Mouse (Mus musculus) intestine, embryonic 15.5 days (tissue): ENCODE data around the gene Mbtd1. TPM values are rescaled to one million over a fixed set of nuclear protein-coding genes. Genes with fewer than 3 reads are reported as not detected.
A peak's percentile ranks its signal among the peaks of the same experiment; 100 is the strongest.
"Not testable (repeated sequence)": the region's sequence is repeated elsewhere in the genome, so short reads cannot be mapped to it uniquely, and the experiment has no call there.

ENCODE experiments used
- ATAC-seq: fragments of 200-750 bp; cut with Nextera tagmentation; 2 replicates; pipeline ENCODE4 v1.8.0; 2017; ENCODE audit warnings: moderate TSS enrichment, moderate library complexity
- H3K27ac ChIP-seq: fragments of 300-500 bp; sonication (generic); 2 replicates; pipeline ENCODE4 v1.5.1; 2015; ENCODE audit warnings: mild to moderate bottlenecking, inconsistent platforms
- H3K27me3 ChIP-seq: fragments of 300-500 bp; sonication (generic); replicated peaks from 2 replicates; pipeline ENCODE4 v1.6.1; 2015; ENCODE audit warnings: inconsistent platforms
- H3K36me3 ChIP-seq: fragments of 300-500 bp; sonication (generic); 2 replicates; pipeline ENCODE4 v1.6.1; 2015; ENCODE audit warnings: inconsistent platforms
- H3K4me1 ChIP-seq: fragments of 300-500 bp; sonication (generic); replicated peaks from 2 replicates; pipeline ENCODE4 v1.6.1; 2015; ENCODE audit warnings: inconsistent platforms
- H3K4me2 ChIP-seq: fragments of 300-500 bp; sonication (generic); replicated peaks from 2 replicates; pipeline ENCODE4 v1.6.1; 2015; ENCODE audit warnings: mild to moderate bottlenecking, inconsistent platforms
- H3K4me3 ChIP-seq: fragments of 300-500 bp; sonication (generic); replicated peaks from 2 replicates; pipeline ENCODE4 v1.5.1; 2015; ENCODE audit warnings: inconsistent platforms
- H3K9ac ChIP-seq: fragments of 300-500 bp; sonication (generic); 2 replicates; pipeline ENCODE4 v1.6.1; 2015; ENCODE audit warnings: inconsistent platforms
- H3K9me3 ChIP-seq: fragments of 300-500 bp; sonication (generic); 2 replicates; pipeline ENCODE4 v1.6.1; 2016; ENCODE audit warnings: inconsistent platforms
- WGBS: fragments of 180-500 bp; shearing (Covaris S2); methylation state at CpG from one replicate; pipeline ENCODE4 v1.1.7; 2015; 5-methylcytosine and 5-hydroxymethylcytosine counted together
- polyA plus RNA-seq: library from polyadenylated mRNA; unstranded; fragments of >200 nt; fragmentation: Nextera tagmentation; extraction: Ambion mirVana; gene quantifications from 2 replicates; pipeline ENCODE4 v1.2.1, GENCODE M21; 2015

The Mbtd1 gene
- polyA plus RNA-seq, 1 experiment from 2014 or later: 24.2 TPM

DNA sequence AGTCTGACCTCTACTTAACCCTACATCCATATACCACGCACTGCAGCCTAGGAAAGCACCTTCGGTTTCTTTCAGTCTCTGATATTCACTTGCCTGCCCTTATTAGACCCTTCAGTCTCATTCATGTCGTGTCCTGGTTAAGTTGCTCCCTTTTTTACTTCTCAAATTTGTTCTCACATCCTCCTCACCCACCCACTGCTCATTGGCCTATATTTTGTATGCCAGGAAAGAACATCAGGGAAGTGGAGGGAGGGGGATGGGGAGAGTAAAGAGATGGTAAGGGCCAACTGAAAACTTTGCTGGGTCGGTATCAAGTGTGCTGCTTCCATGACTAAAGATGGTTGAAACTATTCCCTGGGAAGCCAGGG is 1.4 kb downstream of the Mbtd1 start:
- Histone ChIP-seq H3K9me3 (no peaks in the 10 kb centered on the region), H3K4me1 (peaks cover 10% of the 10 kb centered on the region), H3K27me3 (no peaks in the 10 kb centered on the region), H3K9ac (peak overlapping the region; percentile 93), H3K4me3 (peak overlapping the region; percentile 96), H3K4me2 (peak overlapping the region; percentile 86), H3K27ac (peak overlapping the region; percentile 93; the same call in 1 of the 2 replicates), H3K36me3 (no peaks in the 10 kb centered on the region)
- WGBS: 2% methylated on average over 4 of the region's 4 CpGs
- no peak for ATAC-seq

DNA sequence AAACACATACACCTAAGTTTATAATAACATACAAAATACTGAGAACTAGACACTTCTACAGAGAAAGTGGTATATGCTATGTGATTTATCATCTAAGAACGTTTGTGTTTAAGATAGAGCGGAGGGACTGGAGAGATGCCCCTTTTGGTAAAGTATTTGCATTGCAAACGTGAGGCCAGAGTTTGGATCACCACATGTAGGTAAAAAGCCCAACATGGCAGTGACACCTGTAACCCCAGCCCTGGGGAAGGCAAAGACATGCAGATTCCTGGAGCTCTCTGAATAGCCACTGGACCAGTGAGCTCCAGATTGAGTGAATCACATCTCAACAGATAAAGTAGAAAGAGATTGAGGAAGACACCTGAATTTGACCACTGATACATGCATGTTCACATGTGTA is 12.1 kb downstream of the Mbtd1 start:
- Histone ChIP-seq H3K4me1 (no peaks in the 10 kb centered on the region), H3K36me3 (0 out of 2 replicates have a peak, but pooled peaks cover 6% of the 10 kb centered on the region), H3K9ac (no peak overlapping the region), H3K4me3 (no peak overlapping the region), H3K4me2 (no peak overlapping the region), H3K27ac (no peak overlapping the region), H3K27me3 (no peaks in the 10 kb centered on the region), H3K9me3 (no peaks in the 10 kb centered on the region)
- 68% methylated on average over 3 of the region's 3 CpGs for WGBS
- ATAC-seq: no peak

GRCm38 (mm10) chr11:93906834-93907233 is 21.2 kb downstream of the Mbtd1 start:
- Histone ChIP-seq H3K4me1 (no peaks in the 10 kb centered on the region), H3K27me3 (no peaks in the 10 kb centered on the region), H3K4me3 (no peak overlapping the region), H3K9ac (no peak overlapping the region), H3K4me2 (no peak overlapping the region), H3K36me3 (peaks cover 5% of the 10 kb centered on the region; the same call in 1 of the 2 replicates), H3K27ac (no peak overlapping the region), H3K9me3 (no peaks in the 10 kb centered on the region)
- no peak for ATAC-seq
- 88% methylated on average over 4 of the region's 4 CpGs for WGBS

GRCm38 (mm10) chr11:93907839-93908238 is 22.2 kb downstream of the Mbtd1 start:
- Histone ChIP-seq H3K36me3 (peaks cover 5% of the 10 kb centered on the region; the same call in 1 of the 2 replicates), H3K27ac (no peak overlapping the region), H3K27me3 (no peaks in the 10 kb centered on the region), H3K9me3 (no peaks in the 10 kb centered on the region), H3K4me3 (no peak overlapping the region), H3K4me2 (no peak overlapping the region), H3K9ac (no peak overlapping the region), H3K4me1 (no peaks in the 10 kb centered on the region)
- 67% methylated on average over 3 of the region's 3 CpGs for WGBS
- no peak for ATAC-seq

DNA sequence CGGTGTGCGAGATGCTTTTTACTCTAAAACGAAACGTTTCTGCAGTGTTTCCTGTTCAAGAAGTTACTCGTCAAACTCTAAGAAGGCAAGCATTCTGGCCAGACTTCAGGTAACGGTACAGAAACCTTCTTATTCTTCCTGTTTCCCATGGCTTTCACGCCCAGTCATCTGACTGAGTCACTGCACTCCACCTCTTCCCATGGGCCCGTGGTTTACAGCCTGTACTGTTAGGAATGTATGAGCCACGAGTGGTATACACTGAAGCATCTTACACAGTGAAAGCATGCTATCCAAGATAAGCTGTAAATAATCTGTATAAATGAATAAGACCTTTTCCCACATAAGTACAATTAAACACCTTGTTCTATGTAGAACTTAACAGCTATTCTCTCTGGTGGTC is 23.2 kb downstream of the Mbtd1 start:
- H3K27ac ChIP-seq: no peak overlapping the region
- H3K4me3 ChIP-seq: no peak overlapping the region
- no peaks in the 10 kb centered on the region for H3K4me1 ChIP-seq
- H3K27me3 ChIP-seq: no peaks in the 10 kb centered on the region
- H3K36me3 ChIP-seq: peaks cover 8% of the 10 kb centered on the region; the same call in 1 of the 2 replicates
- no peak overlapping the region for H3K9ac ChIP-seq
- WGBS: 83% methylated on average over 9 of the region's 9 CpGs
- no peak for ATAC-seq
- H3K4me2 ChIP-seq: no peak overlapping the region
- H3K9me3 ChIP-seq: no peaks in the 10 kb centered on the region

GRCm38 (mm10) chr11:93911603-93912002 is 26.0 kb downstream of the Mbtd1 start:
- Histone ChIP-seq H3K9me3 (no peaks in the 10 kb centered on the region), H3K27ac (no peak overlapping the region), H3K9ac (no peak overlapping the region), H3K4me1 (no peaks in the 10 kb centered on the region), H3K27me3 (no peaks in the 10 kb centered on the region), H3K36me3 (peaks cover 8% of the 10 kb centered on the region; the same call in 1 of the 2 replicates), H3K4me2 (no peak overlapping the region), H3K4me3 (no peak overlapping the region)
- ATAC-seq: no peak
- 90% methylated on average over 3 of the region's 3 CpGs for WGBS

DNA sequence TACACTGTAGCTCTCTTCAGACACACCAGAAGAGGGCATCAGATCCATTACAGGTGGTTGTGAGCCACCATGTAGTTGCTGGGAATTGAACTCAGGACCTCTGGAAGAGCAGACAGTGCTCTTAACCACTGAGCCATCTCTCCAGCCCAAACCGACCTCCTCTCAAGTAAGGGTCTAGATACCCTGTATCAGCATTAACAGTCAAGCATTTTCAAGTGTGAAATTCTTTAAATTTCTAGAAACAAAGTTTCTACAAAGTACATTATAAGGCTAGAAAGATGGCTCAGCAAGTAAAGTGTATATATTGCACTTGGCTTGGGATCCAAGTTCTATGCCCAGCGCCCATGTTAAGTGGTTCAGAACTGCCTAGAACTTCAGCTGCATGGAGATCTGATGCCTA is 29.4 kb downstream of the Mbtd1 start:
- not testable (repeated sequence) for H3K4me3 ChIP-seq, H3K4me1 ChIP-seq, H3K9ac ChIP-seq, ATAC-seq, H3K9me3 ChIP-seq, H3K27me3 ChIP-seq, H3K4me2 ChIP-seq, H3K27ac ChIP-seq
- peaks cover 14% of the 10 kb centered on the region for H3K36me3 ChIP-seq
- WGBS: 100% methylated on average over 2 of the region's 2 CpGs

DNA sequence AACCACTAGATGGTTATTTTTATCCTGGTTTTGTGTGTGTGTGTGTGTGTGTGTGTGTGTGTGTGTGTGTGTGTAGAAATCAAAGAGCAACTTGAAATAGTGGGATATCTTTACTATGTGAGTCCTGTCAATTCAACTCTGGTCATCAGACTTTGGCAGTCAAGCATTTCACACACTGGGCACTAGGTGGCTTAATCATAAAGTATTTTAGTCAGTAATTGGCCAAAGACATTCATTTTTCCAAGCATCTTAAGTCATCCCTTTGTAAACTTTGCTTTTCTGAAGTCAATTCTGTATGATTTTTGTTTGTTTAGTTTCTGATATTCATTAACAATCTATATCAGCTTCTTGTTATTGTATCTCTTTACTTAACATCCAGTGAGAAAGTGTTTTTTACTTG is 43.5 kb downstream of the Mbtd1 start:
- Histone ChIP-seq H3K27me3 (no peaks in the 10 kb centered on the region), H3K27ac (no peak overlapping the region), H3K4me2 (no peak overlapping the region), H3K9ac (no peak overlapping the region), H3K9me3 (no peaks in the 10 kb centered on the region), H3K4me1 (no peaks in the 10 kb centered on the region), H3K36me3 (peaks cover 9% of the 10 kb centered on the region; the same call in 1 of the 2 replicates), H3K4me3 (no peak overlapping the region)
- ATAC-seq: no peak

- no peak overlapping the region for H3K4me3 ChIP-seq
- ATAC-seq: peak; percentile 75; the same call in 1 of the 2 replicates
- no peak overlapping the region for H3K27ac ChIP-seq
- WGBS: 55% methylated on average over 2 of the region's 2 CpGs
- H3K36me3 ChIP-seq: peaks cover 7% of the 10 kb centered on the region; the same call in 1 of the 2 replicates
- no peak overlapping the region for H3K4me2 ChIP-seq
- H3K9me3 ChIP-seq: no peaks in the 10 kb centered on the region
- H3K27me3 ChIP-seq: no peaks in the 10 kb centered on the region
- H3K4me1 ChIP-seq: no peaks in the 10 kb centered on the region
- no peak overlapping the region for H3K9ac ChIP-seq
These were observed 55.3 kb downstream of the Mbtd1 start for GRCm38 (mm10) chr11:93940906-93941305.

- ATAC-seq: no peak
- peaks cover 17% of the 10 kb centered on the region for H3K36me3 ChIP-seq
- 76% methylated on average over 3 of the region's 3 CpGs for WGBS
- H3K27me3 ChIP-seq: no peaks in the 10 kb centered on the region
- no peak overlapping the region for H3K4me2 ChIP-seq
- H3K9me3 ChIP-seq: no peaks in the 10 kb centered on the region
- H3K4me3 ChIP-seq: no peak overlapping the region
- H3K27ac ChIP-seq: no peak overlapping the region
- H3K4me1 ChIP-seq: no peaks in the 10 kb centered on the region
- no peak overlapping the region for H3K9ac ChIP-seq
These were observed 59.3 kb downstream of the Mbtd1 start for GRCm38 (mm10) chr11:93944986-93945385.

- 83% methylated on average over 9 of the region's 9 CpGs for WGBS
- Histone ChIP-seq H3K4me3 (no peak overlapping the region), H3K36me3 (peaks cover 22% of the 10 kb centered on the region), H3K4me2 (no peak overlapping the region), H3K27me3 (no peaks in the 10 kb centered on the region), H3K9ac (no peak overlapping the region), H3K4me1 (peaks cover 12% of the 10 kb centered on the region), H3K9me3 (no peaks in the 10 kb centered on the region), H3K27ac (no peak overlapping the region)
- no peak for ATAC-seq
These were observed 63.4 kb downstream of the Mbtd1 start for GRCm38 (mm10) chr11:93948887-93949567.

DNA sequence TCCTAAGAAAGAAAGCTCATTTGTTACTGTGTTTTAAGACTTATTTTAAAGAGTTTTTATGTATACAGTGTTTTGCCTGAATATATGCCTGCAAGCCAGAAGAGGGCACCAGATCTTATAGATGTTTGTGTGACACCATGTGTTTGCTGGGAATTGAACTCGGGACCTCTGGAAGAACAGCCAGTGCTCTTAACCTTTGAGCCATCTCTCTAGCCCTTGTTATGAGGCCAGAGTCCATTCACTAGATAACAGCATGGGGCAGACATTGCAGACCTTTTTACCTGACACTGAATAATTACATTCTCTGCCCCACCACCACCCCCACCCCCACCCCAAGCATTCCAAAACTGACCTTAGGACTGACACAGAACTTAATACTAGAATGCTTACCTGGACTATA is 64.4 kb downstream of the Mbtd1 start:
- H3K9me3 ChIP-seq: no peaks in the 10 kb centered on the region
- no peak overlapping the region for H3K4me2 ChIP-seq
- H3K4me1 ChIP-seq: peaks cover 14% of the 10 kb centered on the region
- H3K27me3 ChIP-seq: no peaks in the 10 kb centered on the region
- H3K4me3 ChIP-seq: no peak overlapping the region
- H3K9ac ChIP-seq: no peak overlapping the region
- peak; percentile 54; the same call in 1 of the 2 replicates for ATAC-seq
- peaks cover 22% of the 10 kb centered on the region for H3K36me3 ChIP-seq
- WGBS: 80% methylated on average over 1 of the region's 1 CpGs
- H3K27ac ChIP-seq: no peak overlapping the region

GRCm38 (mm10) chr11:93952376-93952775 is 66.7 kb downstream of the Mbtd1 start:
- Histone ChIP-seq H3K36me3 (peaks cover 17% of the 10 kb centered on the region), H3K27ac (no peak overlapping the region), H3K4me2 (0 out of 2 replicates have a peak overlapping the region, but pooled peaks have one; percentile 2), H3K9me3 (no peaks in the 10 kb centered on the region), H3K4me3 (no peak overlapping the region), H3K9ac (no peak overlapping the region), H3K4me1 (peaks cover 25% of the 10 kb centered on the region), H3K27me3 (no peaks in the 10 kb centered on the region)
- ATAC-seq: no peak
- 68% methylated on average over 5 of the region's 5 CpGs for WGBS
